Mouse (Mus musculus) retina, postnatal 1 day (tissue): ENCODE data around the gene Itpk1.

Experiments
- DNase-seq: peaks from one replicate; pipeline ENCODE4 v3.0.0-alpha.2; 2012

Itpk1 gene

GRCm38 (mm10) chr12:102623827-102624226, 80.9 kb downstream of the Itpk1 start:
- no peak for DNase-seq

GRCm38 (mm10) chr12:102622302-102622842, 82.4 kb downstream of the Itpk1 start:
- DNase-seq = peak; percentile 78

- DNase-seq = no peak
These were observed 82.9 kb downstream of the Itpk1 start for GRCm38 (mm10) chr12:102621811-102622210.

DNA sequence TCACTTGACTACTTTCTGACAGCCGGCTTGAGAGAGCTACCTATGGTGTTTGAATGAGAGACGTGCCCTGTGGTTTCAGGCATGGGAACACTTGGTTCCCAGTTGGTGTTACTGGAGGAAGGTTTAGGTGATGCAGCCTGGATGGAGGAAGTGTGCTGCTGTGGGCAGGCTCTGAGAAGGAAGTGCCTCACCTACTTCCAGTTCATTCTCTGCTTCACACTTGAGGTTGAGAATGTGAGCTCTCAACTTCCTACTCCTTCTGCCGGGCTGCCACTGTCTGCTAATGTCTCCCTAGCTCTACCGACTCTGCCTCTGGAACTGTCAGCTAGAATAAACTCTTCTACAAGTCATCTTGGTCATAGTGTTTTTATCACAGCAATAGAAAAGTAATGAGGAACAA, 83.5 kb downstream of the Itpk1 start:
- no peak for DNase-seq

- DNase-seq = no peak
These were observed 84.8 kb downstream of the Itpk1 start for GRCm38 (mm10) chr12:102619908-102620307.

GRCm38 (mm10) chr12:102618085-102618484, 86.6 kb downstream of the Itpk1 start:
- DNase-seq = no peak

DNA sequence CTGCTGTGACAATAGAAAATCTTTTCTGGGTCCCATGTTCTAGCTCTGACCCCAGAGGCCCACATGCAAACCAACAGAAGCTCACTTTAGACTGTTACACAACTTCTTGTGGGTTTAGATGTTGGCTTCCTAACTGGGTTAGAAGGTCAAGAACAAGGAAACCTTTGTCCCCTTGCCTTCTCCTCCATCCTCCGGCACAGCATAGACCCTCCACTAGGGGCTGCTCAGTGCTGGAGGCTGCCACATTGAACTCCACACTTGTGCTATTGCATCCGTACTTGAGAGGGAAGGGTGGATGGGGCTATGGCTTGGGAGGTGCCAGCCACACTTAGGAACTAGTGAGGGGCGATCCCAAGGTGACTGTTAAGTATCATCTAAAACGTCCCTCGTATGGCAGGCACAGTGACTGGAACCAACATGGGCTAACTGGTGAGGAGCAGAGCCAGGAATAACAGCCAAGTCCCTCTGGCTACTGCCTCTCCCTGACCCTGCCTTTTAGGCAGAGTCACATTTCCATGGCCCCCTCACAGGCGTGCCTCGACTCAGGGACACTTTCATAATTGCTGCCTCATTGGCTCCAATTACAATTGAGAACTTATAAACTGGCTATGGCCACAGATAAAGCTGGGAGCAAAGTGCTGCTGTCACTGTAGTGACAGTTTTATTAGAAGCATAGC, 87.7 kb downstream of the Itpk1 start:
- DNase-seq = peak; percentile 65

DNA sequence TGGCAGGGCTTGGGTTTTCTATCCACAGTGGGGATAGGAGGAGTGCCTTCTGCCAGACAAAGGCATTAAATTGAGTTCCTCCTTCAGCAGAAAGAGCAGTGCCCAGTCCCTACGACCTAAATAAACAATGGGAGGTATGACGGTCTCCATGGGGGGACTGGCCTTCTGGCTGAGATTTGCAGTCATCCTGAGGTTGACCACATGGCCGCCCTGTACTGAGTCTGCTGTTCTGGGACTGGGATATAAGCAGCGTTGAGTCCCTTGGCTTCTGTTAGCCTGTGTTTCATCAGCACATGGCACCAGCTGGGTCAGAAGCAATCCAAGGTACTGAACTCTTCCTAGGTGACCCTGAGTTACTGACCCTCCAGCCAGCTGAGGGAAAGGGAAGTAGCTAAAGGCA, 88.5 kb downstream of the Itpk1 start:
- DNase-seq = no peak

DNA sequence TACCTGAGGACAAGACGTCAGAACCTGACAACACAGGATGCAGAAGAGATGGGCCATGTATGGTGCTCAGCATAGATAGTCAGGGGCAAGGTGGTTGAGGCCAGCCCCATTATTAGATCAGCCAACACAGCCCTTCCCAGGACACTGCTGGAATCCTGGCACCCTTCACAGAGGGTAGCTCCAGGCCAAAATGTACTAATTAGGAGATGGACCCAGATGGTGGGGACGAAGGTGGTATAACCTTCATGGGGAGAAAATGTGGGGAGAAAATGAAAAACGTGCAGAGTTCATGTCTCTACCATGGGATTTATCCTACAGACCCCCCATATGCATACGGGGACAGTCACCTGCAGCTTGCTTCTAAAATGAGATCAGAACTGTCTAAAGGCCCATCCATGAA, 91.3 kb downstream of the Itpk1 start:
- DNase-seq = no peak

- no peak for DNase-seq
These were observed 92.3 kb downstream of the Itpk1 start for GRCm38 (mm10) chr12:102612431-102612830.

DNA sequence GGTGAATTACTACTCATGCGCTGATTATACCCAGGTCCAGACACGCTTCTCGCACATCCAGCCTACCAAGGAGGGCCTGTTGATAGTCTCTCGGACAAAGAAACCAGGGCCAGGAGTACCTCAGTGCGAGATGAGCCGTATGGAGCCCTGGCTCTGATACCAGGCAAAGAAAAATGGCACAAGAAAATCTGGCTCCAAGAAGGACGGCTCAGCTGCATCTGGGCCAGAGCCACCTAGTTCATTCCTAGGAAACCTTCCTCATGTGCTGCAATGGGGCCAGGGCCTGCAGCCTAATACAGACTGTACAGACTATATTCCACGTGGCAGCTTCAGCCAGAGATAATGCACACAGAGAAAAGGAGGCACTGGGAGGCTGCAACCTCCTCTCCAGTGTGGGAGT, 93.8 kb downstream of the Itpk1 start:
- DNase-seq = no peak

GRCm38 (mm10) chr12:102607808-102608517, 96.8 kb downstream of the Itpk1 start:
- DNase-seq = no peak

GRCm38 (mm10) chr12:102607066-102607465, 97.7 kb downstream of the Itpk1 start:
- no peak for DNase-seq

DNA sequence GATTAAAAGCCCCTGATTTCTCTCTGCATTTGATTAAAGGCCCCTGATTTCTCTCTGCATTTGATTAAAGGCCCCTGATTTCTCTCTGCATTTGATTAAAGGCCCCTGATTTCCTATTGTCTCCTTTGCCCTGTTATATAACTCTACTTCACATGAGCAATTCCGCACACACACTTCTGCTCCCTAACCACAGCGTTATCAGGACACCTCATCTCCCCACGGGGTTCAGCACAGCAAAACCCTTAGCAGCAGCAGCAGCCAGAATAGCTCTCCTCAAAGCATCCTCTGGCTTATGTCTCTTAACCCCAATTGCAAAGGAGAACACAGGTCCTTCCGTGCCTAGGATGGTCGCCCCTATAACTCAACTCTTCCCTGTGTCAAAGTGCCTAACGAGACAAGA, 99.1 kb downstream of the Itpk1 start:
- no peak for DNase-seq

DNA sequence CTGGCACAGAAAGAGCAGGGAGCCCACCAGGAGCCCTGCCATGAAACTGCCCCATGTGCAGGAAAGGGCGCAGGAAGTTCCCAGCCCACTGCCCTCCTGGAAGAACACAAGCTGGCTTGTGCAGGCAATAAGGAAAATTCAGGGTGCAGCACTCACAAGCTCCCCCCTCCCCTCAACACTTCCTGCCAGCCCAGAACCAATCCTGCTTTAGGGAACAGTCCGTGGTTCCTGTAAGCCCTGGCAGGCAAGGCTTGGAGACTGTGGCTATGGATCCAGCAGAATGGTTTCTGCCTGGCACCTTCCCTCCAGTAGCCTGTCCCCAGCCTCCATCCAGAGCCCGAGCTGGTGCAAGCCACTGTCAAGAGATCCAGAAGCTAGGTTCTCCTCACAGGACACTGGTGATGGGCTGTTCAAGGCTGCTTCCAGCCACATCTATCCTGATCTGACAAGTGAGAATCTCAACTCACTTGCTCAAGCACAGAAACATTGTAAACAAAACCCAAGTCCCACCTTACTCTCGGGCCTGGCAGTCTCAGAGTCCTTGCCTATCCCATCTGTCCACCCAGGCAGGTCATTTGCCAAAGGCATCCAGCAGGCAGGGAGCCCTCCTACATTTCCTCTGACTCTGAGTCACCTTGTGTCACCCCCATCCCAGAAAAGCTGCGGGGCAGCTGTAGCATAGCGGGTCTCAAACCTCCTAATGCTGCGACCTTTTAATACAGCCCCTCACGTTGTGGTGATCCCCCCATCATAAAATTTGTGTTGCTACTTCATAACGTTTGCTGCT, 102.3 kb downstream of the Itpk1 start:
- DNase-seq = no peak

- DNase-seq = no peak
These were observed 102.9 kb downstream of the Itpk1 start for GRCm38 (mm10) chr12:102601847-102602246.

- no peak for DNase-seq
These were observed 104.4 kb downstream of the Itpk1 start for GRCm38 (mm10) chr12:102600345-102600744.

DNA sequence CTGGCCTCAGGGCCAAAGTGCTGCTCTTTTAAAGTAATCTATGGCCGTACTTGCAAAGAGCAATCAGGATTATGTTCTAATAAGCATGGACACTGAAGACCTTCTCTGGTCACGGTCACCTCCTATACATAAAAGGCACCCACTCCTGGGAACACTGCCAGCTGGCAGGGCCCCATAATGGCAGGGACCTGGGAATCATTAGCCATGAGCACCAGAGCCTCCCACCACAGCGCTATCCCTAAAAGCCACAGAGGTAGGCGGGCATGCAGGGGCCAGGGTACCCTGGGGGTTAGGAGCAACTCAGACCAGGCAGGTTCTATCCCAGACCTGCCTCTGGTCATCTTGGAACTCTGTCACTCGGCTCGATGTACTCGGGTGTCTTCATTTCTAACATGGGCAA, 104.9 kb downstream of the Itpk1 start:
- DNase-seq = no peak

DNA sequence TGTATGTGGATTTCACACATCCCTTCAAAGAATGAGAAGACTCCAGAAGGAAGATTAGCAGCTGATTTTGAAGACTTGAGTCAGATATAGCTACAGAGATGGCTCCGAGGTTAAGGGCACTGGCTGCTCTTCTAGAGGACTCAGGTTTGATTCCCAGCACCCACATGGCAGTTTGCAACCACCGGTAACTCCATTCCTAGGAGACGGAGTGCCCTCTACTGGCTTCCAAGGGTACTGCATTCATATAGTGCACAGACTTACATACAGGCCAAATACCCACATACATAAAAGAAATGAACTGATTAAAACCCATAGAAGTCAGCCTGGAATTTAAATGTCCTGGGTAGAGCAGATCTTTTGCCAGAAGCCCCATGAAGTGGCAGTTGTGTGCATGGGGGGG, 106.2 kb downstream of the Itpk1 start:
- no peak for DNase-seq

DNA sequence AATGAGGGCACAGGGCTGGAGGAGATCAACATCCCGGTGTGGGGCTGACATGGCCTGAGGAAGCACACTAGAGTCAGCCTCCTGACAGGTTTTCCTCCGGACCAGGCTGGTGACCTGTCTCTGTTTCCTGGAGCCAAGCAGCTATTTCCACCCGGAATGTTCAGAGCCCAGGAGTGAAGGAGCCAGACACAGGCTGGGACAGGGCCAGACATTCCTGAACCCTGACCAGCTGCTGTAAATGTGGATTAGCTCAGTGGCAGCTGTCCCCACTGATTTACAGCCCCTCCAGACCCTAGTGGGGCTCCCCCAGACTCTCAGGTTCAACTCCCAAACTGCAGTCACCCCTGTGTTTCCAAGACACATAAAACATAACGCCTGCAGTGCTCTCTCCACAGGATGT, 107.3 kb downstream of the Itpk1 start:
- DNase-seq = no peak

- DNase-seq = no peak
These were observed 108.3 kb downstream of the Itpk1 start for GRCm38 (mm10) chr12:102596410-102596809.

GRCm38 (mm10) chr12:102594627-102595026, 110.1 kb downstream of the Itpk1 start:
- no peak for DNase-seq

- DNase-seq = peak; percentile 60
These were observed 111.0 kb downstream of the Itpk1 start for GRCm38 (mm10) chr12:102593699-102594098.
